Mouse (Mus musculus): ENCODE measurements around the gene Arsb.

Gene Arsb

DNA sequence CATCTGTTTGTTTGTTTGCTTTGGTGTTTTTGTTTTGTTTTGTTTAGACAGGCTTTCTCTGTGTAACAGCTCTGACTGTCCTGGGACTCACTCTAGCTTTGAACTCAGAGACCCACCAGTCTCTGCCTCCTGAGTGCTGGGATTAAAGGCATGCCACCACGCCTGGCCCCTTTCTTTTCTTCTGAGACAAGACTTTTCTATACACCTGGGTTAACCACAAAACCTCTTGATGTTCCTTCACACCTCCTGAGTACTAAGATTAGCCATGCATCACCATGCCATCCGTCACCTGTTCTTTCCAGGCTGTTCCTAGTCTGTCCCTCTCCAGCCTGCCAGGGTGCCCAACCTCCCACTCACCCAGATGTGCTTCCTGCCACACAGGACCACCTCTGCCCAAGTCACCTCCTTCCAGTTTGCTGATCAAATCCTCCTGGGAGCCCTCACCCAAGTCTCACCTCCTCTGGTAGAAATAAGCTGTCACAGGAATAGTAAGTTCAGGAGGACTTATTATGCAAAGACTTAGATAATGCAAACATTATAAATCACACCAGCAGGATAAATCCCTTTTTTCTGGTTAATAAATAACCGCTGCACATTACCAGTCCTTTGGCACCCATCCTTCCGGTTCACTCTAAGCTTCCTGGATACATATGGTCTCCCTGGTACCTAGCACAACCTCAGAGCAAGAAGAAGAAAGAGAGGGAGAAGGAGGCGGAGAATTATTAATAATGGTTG, 150.6 kb downstream of the Arsb start:
- CTCF ChIA-PET = no interaction called here

DNA sequence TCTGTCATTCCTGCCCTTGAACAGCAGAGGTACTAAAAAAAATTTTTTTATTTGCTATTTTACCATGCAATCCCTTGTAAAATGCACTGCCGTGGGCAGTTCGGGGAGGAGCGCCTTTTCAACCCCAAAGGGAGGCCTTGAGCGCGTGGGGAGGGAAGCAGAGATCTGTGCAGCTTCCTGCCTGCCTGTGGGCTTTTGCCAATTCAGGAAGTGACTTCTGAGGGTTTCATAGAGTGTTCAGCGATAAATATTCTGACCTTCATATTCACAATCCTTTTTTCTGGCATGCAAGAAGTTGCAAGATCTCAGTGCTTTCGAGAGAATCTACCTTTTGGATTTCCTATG, 151.1 kb downstream of the Arsb start:
- CTCF ChIA-PET = no interaction called here

DNA sequence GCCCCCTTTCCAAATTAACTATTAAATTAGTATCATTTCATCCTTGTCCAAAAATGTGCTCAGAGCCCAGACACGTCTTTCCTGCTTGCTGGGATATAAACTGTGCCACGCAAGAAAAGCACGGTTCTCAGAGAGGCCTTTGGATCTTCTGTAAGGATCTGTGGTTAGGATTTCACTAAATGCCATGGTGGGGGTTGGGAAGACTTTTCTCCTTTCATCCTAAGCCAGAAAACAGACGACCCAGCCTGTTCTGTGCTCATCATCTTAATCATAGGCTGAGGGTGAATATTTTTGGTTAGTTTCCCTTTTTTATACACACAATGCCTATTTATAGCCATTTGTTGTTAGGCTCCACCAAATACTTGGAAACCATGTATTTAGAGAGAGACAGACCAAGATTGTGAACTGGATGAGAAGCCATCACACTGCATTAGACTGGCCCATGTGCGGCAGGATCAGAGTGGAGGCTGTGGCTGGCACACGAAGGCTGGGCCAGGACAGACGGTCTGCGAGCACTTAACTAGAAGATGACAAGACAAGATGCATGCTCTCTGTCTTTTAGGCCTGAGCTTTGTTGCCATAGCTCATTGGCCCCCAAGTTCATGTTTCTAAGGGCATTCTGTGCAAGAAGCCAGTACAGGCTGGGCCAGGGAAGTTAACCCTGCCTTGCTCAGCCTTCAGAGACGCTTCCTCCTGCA, 153.5 kb downstream of the Arsb start:
- CTCF ChIA-PET = no interaction called here

DNA sequence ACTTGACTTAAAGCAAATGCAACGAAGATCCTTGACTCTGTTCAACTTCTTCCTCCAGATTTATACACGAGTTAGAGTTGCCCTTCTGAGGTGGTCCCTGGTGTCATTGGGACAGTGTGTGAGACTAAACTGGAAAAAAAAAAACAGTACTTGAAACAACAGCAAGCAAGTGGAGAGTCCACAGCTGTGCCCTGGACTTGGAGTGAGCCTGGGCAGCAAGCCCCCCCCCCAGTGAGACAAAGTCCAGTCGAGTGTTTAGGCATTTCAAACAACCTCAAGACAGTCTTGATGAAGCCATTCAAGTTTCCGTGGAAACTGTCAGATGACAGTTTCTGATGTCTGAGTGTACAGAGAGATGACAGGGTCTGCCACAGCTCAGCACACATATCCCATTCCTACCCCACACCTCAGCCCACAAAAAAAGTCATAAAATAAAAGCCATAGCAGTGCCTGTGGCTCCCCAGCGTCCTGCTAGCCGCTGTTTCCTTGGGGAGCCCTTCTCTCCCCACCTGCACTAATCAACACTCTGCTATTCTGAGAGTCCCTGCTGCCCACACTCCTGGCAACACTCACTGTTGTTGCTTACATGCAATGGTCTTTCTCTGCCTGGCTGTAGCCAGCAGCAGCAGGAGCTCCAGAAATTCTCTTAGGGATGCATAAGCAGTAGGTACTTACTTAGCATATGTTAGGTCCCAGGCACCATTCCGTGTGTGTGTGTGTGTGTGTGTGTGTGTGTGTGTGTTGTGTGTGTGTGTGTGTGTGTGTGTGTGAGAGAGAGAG, 159.3 kb downstream of the Arsb start:
- CTCF ChIA-PET = no interaction called here

DNA sequence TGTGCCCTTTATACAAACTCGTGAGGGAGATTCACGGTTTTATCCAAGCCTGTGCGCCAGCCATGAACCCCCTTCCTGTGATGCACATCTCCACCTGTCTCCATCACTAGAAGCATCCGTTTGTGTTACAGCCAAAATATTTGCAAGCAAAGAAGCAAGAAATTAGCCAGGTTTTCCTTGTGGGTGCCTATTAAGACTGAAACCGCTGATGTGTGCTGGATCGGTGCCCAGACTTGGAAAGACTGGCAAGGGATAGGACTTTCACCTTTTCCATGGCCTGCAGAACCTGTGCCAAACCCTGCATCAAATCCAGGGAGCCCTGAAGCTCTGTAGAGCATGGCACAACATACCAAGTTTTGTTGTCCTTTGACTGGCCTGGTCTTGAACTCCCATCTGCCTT, 165.0 kb downstream of the Arsb start:
- CTCF ChIA-PET = no interaction called here

DNA sequence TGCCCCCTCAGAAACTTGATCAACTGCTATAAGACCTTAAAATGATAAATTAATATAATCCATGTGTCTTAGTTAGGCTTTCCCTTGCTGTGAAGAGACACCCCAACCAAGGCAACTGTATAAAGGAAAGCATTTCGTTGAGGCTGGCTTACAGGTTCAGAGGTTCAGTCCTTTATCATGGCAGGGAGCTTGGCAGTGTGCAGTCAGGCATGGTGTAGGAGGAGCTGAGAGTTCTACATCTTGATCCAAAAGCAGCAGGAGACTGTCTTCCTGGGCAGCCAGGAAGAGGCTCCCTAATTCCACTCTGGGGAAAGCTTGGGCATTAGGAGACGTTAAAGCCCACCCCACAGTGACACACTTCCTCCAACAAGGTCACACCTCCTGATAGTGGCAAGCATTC, 166.7 kb downstream of the Arsb start:
- CTCF ChIA-PET = no interaction called here

DNA sequence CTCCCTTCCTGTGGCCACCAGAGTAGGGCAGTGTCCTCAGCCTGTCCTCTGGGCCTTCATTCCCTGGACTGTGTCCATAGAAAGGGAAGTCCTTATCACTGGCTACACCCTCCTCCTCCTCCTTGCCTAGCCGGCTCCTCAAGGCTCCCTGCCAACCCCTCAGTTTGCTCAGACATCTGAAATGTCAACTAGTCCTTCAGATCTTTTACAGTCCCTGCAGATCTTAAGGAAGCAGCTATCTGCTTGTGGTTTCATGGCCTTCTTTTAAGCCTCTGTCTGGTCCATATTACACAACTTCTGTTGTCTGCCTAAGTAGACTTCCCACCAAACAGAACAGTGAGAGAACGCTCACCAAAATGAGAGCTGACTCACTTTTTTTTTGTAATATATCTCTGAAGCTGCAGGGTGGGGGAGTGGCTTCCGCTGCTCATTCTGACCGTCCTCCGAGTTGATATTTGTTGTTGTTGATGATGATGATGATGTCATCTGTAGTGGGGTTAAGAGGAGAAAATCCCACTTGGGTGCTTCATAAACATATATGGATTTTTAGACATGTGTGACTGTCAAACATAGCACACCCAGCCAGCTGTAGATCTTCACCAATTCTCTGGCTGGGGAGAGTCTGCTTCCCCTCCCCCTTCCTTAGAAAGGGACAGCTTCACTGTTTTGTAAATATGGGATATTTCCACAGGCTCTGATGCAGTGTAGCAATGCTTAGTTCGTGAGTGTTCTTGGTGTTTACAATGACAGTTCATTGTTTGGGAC, 168.1 kb downstream of the Arsb start:
- CTCF ChIA-PET = no interaction called here

DNA sequence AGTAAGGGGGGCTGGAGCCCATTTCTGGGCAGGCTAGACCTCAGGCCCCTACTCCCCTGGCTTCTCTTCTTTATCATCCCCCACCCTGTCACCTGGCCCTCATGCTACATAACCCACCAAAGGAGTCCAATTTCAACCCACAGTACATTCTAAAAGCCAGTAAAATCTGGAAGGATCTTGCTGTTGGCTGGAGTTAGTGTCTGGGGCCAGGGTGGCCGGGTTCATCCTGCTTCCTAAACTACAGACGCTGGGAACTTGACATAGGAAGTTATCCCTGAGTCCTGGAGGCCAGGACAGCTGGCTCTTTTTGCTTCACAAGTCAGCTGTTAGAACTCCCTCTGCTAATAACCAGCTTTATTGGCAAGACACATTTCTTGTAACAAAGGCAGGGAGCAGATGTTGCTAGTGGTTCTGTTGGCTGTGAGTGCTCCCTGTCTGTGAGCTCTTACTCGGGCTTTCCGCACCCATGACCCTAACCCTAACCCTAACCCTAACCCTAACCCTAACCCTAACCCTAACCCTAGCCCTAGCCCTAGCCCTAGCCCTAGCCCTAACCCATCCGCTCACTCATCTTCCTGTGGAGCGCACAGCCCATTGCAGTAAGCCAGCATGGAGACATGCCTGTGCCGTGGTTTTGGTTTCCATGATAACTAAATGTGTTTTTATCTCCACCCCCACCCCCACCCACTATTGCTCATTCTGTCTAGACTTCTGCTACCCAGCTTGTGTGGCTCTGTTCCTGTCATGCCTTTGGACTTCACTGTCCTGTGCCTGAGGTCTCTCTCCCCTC, 169.5 kb downstream of the Arsb start:
- CTCF ChIA-PET = no interaction called here

DNA sequence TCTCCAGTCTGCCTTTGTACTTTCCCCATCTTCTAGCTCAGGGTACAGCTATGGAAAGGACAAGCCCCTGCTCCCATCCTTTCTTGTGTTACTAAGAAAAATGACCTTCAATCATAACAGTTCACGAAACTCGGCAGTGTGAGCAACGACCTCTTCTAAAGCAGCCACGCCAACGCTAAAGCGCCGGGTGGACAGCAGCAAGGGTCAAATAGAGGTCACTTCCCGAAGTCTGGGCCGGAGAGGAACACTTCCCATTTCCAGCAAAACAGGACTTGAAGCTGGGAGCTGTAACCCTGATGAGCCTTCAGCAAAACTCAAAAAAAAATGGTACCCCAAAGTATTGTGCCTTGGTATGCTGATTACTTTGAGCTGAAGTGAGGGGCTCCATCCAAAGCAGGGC, 179.6 kb downstream of the Arsb start:
- CTCF ChIA-PET = no interaction called here

DNA sequence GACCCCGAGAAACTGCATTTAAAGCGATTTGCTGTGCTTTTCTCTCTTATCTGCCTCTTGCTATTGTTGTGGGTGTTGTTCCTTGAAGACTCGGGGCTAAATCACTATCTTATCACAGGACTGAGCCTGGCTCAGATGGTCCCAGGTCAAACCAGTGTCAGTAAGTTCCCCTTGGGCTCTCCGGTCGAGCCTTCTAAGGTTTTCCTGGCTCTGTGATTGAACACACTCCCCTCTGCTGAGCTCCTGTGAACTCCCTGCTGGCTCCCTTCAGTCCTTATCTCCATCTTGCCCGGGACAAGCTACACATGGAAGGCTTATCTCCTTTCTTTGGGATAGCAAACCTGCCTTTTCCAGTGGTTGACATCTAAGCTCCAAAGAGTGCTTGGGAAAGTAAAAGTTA, 180.1 kb downstream of the Arsb start:
- CTCF ChIA-PET = no interaction called here

DNA sequence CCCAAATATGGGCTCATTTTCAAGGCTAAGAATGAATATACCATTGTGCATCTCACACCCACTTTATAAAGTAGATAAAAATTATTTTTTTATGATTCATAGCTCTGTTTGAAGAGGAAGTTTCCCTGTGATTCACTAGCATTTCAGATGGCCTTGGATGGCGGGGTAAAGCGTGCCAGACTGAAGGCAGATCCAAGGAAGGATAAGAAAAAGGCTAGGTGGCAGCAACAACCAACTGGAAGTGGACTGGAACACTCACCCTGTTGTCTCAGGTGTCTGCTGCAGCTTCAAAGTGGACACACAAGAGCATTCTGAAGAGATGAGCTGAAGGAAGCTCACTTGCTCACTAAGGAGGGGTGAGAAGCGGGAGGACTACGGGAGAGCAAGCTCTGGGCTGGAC, 181.0 kb downstream of the Arsb start:
- CTCF ChIA-PET = no interaction called here

DNA sequence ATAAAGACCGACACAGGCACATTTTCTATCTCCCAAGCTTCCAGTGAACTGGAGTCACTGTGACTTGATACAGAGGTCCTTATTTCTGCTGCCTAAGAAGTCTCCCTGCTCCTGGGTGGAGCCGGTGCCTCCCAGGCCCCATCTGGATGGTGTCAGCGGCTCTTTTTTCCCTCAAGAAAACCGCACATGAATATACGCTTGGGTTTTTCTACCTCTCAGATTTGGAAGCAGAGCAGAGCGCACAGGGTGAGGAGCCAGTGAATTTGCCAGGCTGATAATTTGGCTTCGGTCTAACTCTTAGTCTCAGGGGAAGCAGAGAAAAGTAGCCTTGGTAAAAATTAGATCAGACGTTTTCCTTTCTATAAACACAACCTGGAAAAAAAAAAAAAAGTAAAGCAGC, 186.5 kb downstream of the Arsb start:
- CTCF ChIA-PET = no interaction called here

DNA sequence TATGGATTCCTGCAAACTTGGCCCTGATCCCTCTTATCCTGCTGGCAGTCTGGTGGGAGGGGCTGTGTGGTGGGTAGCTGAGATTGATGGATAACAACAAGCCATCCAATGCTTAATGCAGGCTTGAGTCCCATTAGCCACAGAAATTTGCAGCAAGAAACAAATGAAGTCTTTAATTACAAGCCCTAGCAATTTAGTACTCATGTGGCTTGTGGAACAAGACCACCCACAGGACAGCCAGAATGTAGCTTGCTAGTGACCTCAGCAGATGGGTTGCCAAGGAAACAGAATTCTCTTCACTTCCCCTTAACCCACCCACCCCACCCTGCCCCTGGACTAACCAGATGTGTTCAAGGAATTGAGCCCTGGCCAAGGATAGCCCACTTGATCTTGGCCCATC, 194.8 kb downstream of the Arsb start:
- CTCF ChIA-PET = no interaction called here

DNA sequence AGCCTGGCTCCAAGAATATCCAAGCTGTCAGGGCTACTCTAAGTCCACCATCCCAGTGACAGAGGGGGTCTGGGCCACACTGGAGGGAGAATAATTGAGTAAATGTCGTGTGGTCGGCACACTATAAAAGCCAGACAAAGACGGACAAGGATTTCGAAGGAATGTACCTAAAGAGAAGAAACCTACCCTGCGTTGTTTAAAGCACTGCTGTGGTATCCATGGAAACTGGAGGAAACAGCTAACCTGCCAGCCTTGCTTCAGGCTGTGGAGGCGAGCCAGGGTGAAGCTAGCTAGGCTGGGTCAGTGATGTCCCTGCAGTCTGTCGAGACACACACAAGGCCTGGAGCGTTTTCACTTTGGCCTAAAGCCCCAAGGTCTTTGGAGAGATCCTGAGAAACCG, 195.7 kb downstream of the Arsb start:
- CTCF ChIA-PET = no interaction called here

DNA sequence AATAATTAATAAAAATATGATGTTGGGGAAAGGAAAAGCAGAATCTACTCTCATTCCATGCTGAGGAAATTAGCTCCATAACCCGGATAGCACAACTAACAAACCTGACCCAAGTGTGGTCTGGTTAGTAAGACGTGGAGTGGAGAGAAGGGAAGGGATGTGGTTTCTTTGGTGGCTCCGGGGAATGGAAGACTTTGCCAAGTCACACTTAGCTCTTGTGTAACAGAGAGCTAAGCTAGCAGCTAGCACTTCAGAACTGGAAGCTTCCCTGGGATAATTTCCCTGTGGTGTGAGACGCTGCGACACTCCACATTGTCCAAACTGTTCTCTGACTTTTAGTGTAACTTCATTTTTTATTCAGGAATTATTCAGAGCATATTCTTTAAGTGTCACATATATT, 198.7 kb downstream of the Arsb start:
- CTCF ChIA-PET = no interaction called here

DNA sequence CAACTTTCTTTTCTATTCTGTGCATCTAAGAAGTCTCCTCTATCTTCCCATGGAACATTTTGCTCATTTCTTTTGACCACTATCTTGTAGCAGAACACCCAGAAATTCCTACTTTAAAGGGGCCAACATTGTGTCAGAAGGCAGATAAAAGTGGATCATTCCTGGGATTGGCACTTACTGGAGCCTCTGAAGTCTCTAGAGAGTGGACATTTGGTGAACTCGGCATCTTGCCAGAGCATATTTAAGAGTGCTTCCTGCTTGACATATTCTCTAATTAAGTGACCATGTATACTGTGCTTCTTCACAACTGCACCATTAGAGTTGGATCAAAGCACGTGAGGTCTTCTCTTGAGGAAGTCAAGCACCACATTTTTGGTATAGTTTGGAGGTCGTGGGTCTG, 201.0 kb downstream of the Arsb start:
- CTCF ChIA-PET = no interaction called here

DNA sequence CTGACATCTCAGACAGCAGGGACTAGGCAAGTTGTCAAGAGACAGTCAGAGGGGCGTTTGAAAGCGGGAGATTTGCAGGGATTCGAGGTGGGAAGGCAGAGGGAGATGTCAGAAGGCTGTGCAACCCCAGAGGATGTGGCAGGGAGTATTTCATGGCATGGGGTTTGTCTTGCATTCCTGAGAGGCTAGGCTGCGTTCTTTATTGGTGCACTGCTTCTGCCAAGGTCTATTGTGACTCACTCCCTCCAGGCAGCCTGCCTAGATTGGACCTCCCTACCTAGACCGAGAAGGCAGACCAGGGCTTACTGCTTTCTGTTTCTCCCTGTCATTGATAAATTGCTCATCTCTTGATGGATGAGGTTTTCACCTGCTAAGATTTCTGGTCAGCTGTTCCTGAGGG, 204.2 kb downstream of the Arsb start:
- CTCF ChIA-PET = no interaction called here

DNA sequence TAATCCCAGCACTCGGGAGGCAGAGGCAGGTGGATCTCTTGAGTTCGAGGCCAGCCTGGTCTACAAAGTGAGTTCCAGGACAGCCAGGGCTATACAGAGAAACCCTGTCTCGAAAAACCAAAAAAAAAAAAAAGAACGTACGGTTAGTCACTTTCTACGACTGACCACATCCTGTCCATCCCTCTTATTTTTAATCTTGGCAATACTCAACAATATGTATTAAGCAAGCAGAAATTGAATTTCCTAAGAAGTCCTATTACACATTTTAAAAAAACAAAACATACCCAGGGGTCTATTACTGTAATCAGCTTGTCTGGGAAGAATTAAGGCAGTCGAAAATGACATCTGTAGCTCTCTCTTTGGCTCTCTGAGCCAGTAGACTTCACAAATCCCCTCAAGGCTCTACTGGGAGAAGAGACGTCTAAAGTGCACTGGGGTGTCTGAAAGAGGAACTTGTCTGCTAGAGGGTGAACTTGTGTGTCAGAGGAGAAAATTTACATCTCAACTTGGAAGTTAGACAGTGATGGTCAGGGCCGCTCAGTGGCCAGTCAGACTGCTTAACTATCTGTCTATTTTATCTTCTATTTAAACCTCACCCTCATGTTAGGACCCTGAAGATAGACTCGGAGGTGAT, 205.6 kb downstream of the Arsb start:
- CTCF ChIA-PET = no interaction called here

DNA sequence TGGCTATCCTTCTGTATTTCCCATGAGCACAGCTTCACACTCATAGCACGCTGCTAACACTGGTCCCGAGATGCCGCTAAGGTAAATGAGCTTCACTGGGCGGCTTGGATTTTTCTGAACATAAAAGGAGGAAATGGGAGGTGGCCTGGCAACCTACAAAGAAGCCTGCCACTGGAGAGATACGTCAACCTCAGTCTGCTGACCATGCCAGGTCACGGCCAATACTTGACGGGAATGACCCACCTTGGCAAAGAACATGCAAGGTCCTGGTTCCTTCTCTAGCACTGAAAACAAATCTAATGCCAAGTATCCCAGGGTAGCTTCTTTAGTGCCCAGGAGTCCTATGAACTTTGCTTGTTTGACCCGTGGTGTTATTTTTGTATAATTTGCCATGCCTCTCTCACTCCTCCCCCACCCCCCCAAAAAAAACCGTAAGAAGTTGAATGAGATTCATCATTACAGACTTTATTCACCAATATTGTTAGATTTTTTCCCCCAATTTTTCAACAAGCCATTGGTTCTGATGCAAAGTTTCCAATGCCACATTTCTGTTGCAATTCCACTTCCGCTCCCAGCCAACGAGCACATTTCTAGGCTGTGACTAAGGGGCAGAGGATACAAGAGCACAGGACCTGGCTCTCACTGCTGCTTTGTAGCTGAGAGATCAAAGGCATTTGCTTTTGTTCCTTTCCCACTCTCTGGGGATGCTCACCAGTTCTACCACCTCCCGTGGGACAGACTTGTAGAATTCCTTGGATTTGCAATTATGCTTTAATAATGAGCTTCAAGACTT, 207.5 kb downstream of the Arsb start:
- CTCF ChIA-PET = no interaction called here

DNA sequence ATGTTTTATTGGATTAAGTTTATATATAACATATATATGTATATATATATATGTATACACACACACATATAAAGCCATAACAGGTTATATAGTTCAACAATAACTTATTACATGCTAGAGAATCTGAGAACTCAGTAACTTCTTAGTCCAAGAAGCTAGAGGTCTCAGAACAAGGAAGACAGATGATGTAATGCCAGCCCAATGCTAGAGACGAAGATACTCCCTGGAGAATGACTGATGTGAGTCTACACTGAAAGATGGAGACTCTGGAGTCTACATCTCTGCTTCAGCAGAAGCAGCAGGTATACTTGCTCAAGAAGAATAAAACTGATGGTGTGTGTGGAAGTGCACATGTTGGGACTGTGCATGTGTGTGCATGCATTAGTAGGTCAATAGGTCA, 208.3 kb downstream of the Arsb start:
- CTCF ChIA-PET = no interaction called here

DNA sequence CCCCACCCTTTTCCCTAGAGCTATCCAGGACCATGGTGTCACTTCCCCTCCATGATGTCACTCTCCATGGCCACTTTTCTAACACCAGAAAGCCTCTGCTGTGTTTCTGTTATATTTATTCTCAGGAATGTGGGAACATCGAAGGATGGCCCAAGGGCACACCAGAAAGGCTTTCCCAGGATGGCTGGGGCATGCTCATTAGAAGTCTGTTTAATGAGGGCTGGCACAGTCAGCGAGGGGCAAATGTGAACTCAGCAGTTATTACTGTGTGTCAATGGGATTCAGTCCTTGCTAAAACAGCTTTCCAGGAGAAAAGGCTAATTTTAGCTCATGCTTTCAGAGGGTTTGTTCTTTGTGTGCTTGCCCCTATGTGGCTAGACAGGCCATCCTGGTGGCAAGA, 213.1 kb downstream of the Arsb start:
- CTCF ChIA-PET = no interaction called here
